Mouse (Mus musculus): ENCODE measurements around the gene Arhgef25. TPM values are rescaled to one million over a fixed set of nuclear protein-coding genes. Genes with fewer than 3 reads are reported as not detected.

Arhgef25 gene
- polyA plus RNA-seq, 1 experiment from 2014 or later, result 30.1 TPM

Other genes starting within 250 kb of the Arhgef25 start
- gene Ctdsp2, start 211.4 kb downstream of the Arhgef25 start, polyA plus RNA-seq (2014; fragmentation: Nextera tagmentation; extraction: Ambion mirVana), result 38.7 and 40.3 TPM in 2 replicates
- 0.29 and 1.7 TPM in 2 replicates for gene Avil, start 189.4 kb downstream of the Arhgef25 start, polyA plus RNA-seq (2014; fragmentation: Nextera tagmentation; extraction: Ambion mirVana)
- gene Tsfm, start 159.2 kb downstream of the Arhgef25 start, polyA plus RNA-seq (2014; fragmentation: Nextera tagmentation; extraction: Ambion mirVana), result 75.6 and 78.7 TPM in 2 replicates
- 32.4 and 36.7 TPM in 2 replicates for gene Mettl1, start 148.7 kb downstream of the Arhgef25 start, polyA plus RNA-seq (2014; fragmentation: Nextera tagmentation; extraction: Ambion mirVana)
- 0.08 and 0.15 TPM in 2 replicates for gene Eef1akmt3, start 148.6 kb downstream of the Arhgef25 start, polyA plus RNA-seq (2014; fragmentation: Nextera tagmentation; extraction: Ambion mirVana)
- 0.11 and 0.20 TPM in 2 replicates for gene Cyp27b1, start 141.8 kb downstream of the Arhgef25 start, polyA plus RNA-seq (2014; fragmentation: Nextera tagmentation; extraction: Ambion mirVana)
- gene March9, start 129.9 kb downstream of the Arhgef25 start, polyA plus RNA-seq (2014; fragmentation: Nextera tagmentation; extraction: Ambion mirVana), result 3.6 and 4.2 TPM in 2 replicates
- 2,639 and 2,665 TPM in 2 replicates for gene Cdk4, start 126.5 kb downstream of the Arhgef25 start, polyA plus RNA-seq (2014; fragmentation: Nextera tagmentation; extraction: Ambion mirVana)
- 111 and 140 TPM in 2 replicates for gene Tspan31, start 119.8 kb downstream of the Arhgef25 start, polyA plus RNA-seq (2014; fragmentation: Nextera tagmentation; extraction: Ambion mirVana)
- gene Agap2, start 114.8 kb downstream of the Arhgef25 start, polyA plus RNA-seq (2014; fragmentation: Nextera tagmentation; extraction: Ambion mirVana), result 0.68 and 1.2 TPM in 2 replicates
- gene Os9, start 69.0 kb downstream of the Arhgef25 start, polyA plus RNA-seq (2014; fragmentation: Nextera tagmentation; extraction: Ambion mirVana), result 40.3 and 46.6 TPM in 2 replicates
- gene B4galnt1, start 24.9 kb downstream of the Arhgef25 start, polyA plus RNA-seq (2014; fragmentation: Nextera tagmentation; extraction: Ambion mirVana), result 10.4 and 12.4 TPM in 2 replicates
- 0.73 and 0.96 TPM in 2 replicates for gene Slc26a10, start 9.4 kb downstream of the Arhgef25 start, polyA plus RNA-seq (2014; fragmentation: Nextera tagmentation; extraction: Ambion mirVana)
- 143 and 158 TPM in 2 replicates for gene Dtx3, start 5.6 kb upstream of the Arhgef25 start, polyA plus RNA-seq (2014; fragmentation: Nextera tagmentation; extraction: Ambion mirVana)
- 11.8 and 12.9 TPM in 2 replicates for gene Pip4k2c, start 21.5 kb upstream of the Arhgef25 start, polyA plus RNA-seq (2014; fragmentation: Nextera tagmentation; extraction: Ambion mirVana)
- 41.4 and 42.2 TPM in 2 replicates for gene Kif5a, start 73.3 kb upstream of the Arhgef25 start, polyA plus RNA-seq (2014; fragmentation: Nextera tagmentation; extraction: Ambion mirVana)
- 210 and 214 TPM in 2 replicates for gene Dctn2, start 76.3 kb upstream of the Arhgef25 start, polyA plus RNA-seq (2014; fragmentation: Nextera tagmentation; extraction: Ambion mirVana)
- gene Mbd6, start 98.9 kb upstream of the Arhgef25 start, polyA plus RNA-seq (2014; fragmentation: Nextera tagmentation; extraction: Ambion mirVana), result 14.2 and 17.5 TPM in 2 replicates
- gene Mars, start 121.7 kb upstream of the Arhgef25 start, polyA plus RNA-seq (2014; fragmentation: Nextera tagmentation; extraction: Ambion mirVana), result 173 and 179 TPM in 2 replicates
- gene Arhgap9, start 131.9 kb upstream of the Arhgef25 start, polyA plus RNA-seq (2014; fragmentation: Nextera tagmentation; extraction: Ambion mirVana), result 1.1 and 2.2 TPM in 2 replicates
- gene Gli1, start 151.9 kb upstream of the Arhgef25 start, polyA plus RNA-seq (2014; fragmentation: Nextera tagmentation; extraction: Ambion mirVana), result 3.0 and 3.2 TPM in 2 replicates
- gene Inhbe, start 164.3 kb upstream of the Arhgef25 start, polyA plus RNA-seq (2014; fragmentation: Nextera tagmentation; extraction: Ambion mirVana), result 0.05 TPM in 1 of 2 replicates, not detected in the other
- not detected in 2 replicates for gene Inhbc, start 180.3 kb upstream of the Arhgef25 start, polyA plus RNA-seq (2014; fragmentation: Nextera tagmentation; extraction: Ambion mirVana)
- 26.2 and 33.0 TPM in 2 replicates for gene R3hdm2, start 190.2 kb upstream of the Arhgef25 start, polyA plus RNA-seq (2014; fragmentation: Nextera tagmentation; extraction: Ambion mirVana)